Comparison of ENCODE assay signal across 23 mouse cellular contexts in the genomic region with DNA sequence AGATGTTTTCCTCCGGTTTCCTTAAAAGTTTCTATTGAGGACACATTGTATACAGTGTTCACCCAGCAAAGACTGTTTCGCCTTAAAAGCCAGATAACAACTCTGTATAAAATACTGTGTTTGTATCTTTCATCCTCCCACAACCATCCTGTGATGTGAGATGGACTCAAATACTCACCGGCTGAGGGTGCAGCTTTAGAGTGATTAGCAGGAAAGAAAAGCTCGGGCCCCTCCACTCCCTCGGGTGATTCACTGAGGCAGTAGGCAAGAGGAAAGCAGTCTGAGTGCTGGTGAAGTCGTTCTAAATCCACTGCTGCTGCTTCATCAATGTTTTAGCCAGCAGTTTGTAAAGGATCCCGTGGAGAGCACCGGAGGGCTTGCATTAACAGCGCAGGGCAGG.
"Had no signal": no experiment of that assay in that cellular context is flagged by ENCODE, and none has a peak within 500 bp of the region (broad histone marks: within the 10 kb centered on the region; RNA-seq: fewer than 3 reads in every experiment).

No protein-coding gene starts in this region.

- H3K27ac ChIP-seq: gastrocnemius, adult 2 months; heart, embryonic 10.5 days; hindbrain, embryonic 10.5 days; hindbrain, embryonic 12.5 days; hindbrain, embryonic 14.5 days; intestine, embryonic 15.5 days; limb, embryonic 10.5 days; limb, embryonic 12.5 days had no signal

- H3K9ac ChIP-seq: heart, embryonic 12.5 days; hindbrain, embryonic 12.5 days; hindbrain, embryonic 14.5 days; intestine, embryonic 15.5 days; limb, embryonic 12.5 days had no signal

- H3K4me3 ChIP-seq: gastrocnemius, adult 2 months; heart, embryonic 10.5 days; heart, embryonic 12.5 days; hindbrain, embryonic 10.5 days; hindbrain, embryonic 12.5 days; intestine, embryonic 15.5 days; limb, embryonic 10.5 days; limb, embryonic 12.5 days had no signal

- H3K27me3 ChIP-seq: hindbrain, embryonic 12.5 days; intestine, embryonic 15.5 days; limb, embryonic 12.5 days had no signal

- H3K36me3 ChIP-seq: heart, embryonic 10.5 days; heart, embryonic 12.5 days; hindbrain, embryonic 10.5 days; hindbrain, embryonic 12.5 days; intestine, embryonic 15.5 days; limb, embryonic 10.5 days; limb, embryonic 12.5 days had no signal

- H3K4me2 ChIP-seq: heart, embryonic 12.5 days; hindbrain, embryonic 12.5 days; hindbrain, embryonic 14.5 days; intestine, embryonic 15.5 days; limb, embryonic 12.5 days had no signal

- DNase-seq: gastrocnemius, adult 2 months; gastrocnemius, postnatal 10 days; gastrocnemius, postnatal 25 days; heart, adult 18-20 months; heart, postnatal 10 days; heart, postnatal 4 days; kidney, adult 18-20 months; kidney, adult 8-10 months; kidney, postnatal 10 days; kidney, postnatal 25 days; kidney, postnatal 4 days had no signal

- H3K4me1 ChIP-seq: heart, embryonic 12.5 days; hindbrain, embryonic 10.5 days; intestine, embryonic 15.5 days; limb, embryonic 10.5 days; limb, embryonic 12.5 days had no signal

- H3K9me3 ChIP-seq: heart, embryonic 10.5 days; heart, embryonic 12.5 days; hindbrain, embryonic 12.5 days; intestine, embryonic 15.5 days; limb, embryonic 10.5 days had no signal

- ATAC-seq: forebrain, embryonic 16.5 days; hindbrain, embryonic 16.5 days; inflammation-experienced regulatory T-cells, adult 6 months; intestine, embryonic 15.5 days; intestine, postnatal 0 days had no signal
